Mouse (Mus musculus) megakaryocyte-erythroid progenitor cell, adult 5 weeks (primary cell): ENCODE data around the gene Ugdh. TPM values are rescaled to one million over a fixed set of nuclear protein-coding genes. Genes with fewer than 3 reads are reported as not detected.

Source experiments
- polyA plus RNA-seq: library from polyadenylated mRNA; stranded (reverse); fragments of >175 nt; gene quantifications from 2 replicates; pipeline ENCODE4 v1.2.3, GENCODE M21; 2012

Gene Ugdh
- polyA plus RNA-seq = 5.7 and 7.3 TPM in 2 replicates

DNA sequence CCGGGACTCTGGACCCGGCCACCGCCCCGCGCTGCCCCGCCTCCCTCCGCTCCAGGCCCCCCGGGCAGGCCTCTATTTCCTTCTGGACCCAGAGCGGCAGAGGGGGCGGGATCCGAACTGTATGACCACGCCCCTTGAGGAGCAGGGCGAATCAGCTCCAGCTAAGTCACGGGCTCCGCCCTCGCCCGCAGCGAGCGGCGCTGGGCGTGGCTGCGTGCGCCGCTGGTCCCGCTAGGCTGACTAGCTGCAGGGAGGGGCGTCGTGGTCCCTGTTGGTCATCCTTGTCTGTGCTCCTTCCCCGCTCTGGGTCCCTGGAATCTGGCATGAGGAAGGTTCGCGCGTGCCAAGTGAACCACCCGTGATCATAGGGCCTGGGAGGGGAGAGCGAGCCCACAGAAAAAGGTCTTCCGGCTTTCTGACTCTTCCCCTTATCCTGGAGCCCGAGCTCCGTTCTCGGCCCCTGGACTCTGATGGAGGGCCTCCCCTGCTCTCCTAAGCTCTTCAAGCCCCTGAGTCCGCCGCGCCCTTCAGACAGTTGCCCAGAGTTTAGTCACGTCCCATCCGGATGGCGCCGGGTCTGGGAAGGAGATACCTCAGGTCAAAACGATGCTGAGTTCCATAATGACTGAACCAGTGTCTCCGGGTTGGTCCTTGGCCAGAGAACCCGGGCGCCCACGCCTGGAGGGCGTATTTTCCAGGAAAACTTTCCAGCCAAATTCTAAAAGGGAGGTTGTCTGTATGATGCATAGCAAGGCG lies at the start of gene Ugdh:
TSS of gene Ugdh (minus strand) at position 144 of the 756 bp plus-strand sequence.

DNA sequence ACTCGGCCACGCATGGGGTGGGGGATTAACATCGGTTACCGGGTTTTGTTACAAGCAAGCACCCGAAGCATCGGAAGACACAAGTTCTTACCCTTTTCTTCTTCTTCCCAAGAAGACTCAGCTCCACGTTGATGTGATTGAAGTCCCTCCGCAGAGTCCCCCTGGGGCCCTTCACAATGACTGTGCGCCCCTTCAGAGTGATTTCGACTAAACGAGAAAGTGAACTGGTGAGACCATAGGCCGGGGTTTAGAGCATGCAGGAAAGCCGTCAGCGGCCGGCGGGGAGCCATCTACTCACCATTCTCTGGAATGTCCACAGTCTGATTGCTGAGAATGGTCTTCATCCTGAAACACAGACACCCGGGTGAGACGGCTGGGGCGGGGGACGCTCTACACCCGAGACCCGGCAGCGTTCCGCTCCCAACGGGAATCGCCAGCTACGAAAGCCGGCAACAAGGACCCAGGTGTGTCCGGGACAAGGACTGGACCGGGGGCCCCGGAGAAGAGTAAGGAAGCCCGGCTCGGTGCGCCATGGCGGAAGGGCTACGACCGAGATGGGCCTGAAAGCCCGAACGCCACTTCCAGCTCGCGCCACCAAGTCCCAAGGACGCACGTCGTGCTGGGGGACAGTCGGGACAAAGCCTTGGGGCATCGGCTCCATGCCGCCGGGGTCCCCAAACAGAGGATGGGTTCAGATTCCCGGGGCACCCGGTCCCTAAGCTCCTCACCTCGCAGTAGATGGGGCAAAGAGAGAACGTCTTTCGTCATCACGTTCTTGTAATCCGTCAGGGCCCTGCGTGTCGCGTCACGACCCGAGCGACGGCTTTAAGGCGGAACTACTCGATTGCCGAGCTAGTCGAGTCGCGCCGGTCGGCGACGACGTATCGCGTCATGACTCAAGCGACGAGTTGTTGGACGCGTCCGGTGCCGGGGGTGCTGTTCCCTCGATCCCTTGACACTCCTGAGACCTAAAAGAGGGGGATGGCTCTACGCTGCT lies 44.8 kb downstream of the Ugdh start, which contains the start of the genes Rpl9 and Lias:
TSS of gene Rpl9 (minus strand) at position 797 of the 997 bp plus-strand sequence.
TSS of gene Lias (plus strand) at position 850 of the 997 bp plus-strand sequence.

Other genes with a start within 250 kb of the Ugdh start
- gene Wdr19, start 236.3 kb downstream of the Ugdh start, polyA plus RNA-seq = 0.23 and 0.41 TPM in 2 replicates
- 19.7 and 20.9 TPM in 2 replicates for gene Rfc1, start 100.3 kb downstream of the Ugdh start, polyA plus RNA-seq
- not detected in 2 replicates for gene Klb, start 87.6 kb downstream of the Ugdh start, polyA plus RNA-seq
- 61.7 and 74.9 TPM in 2 replicates for gene Rpl9, start 44.5 kb downstream of the Ugdh start, polyA plus RNA-seq
- 6.9 and 7.3 TPM in 2 replicates for gene Lias, start 44.5 kb downstream of the Ugdh start, polyA plus RNA-seq
- gene Gm43552, start 56.9 kb upstream of the Ugdh start, polyA plus RNA-seq = 100.0 and 113 TPM in 2 replicates
- 41.1 and 48.7 TPM in 2 replicates for gene Smim14, start 101.2 kb upstream of the Ugdh start, polyA plus RNA-seq
- gene Ube2k, start 101.3 kb upstream of the Ugdh start, polyA plus RNA-seq = 112 and 138 TPM in 2 replicates